Mouse (Mus musculus) right cerebral cortex, postnatal 36 days (tissue): ENCODE data around the gene Mea1.

Source experiments
- DNase-seq, 2 experiments: peaks; one replicate each; pipeline ENCODE4 v3.0.0; 2022; ENCODE audit warnings: low spot score in 2 of 2, mixed read lengths in 1 of 2

Gene Mea1

GRCm38 (mm10) chr17:46704887-46705835 lies 26.6 kb downstream of the Mea1 start, which contains the start of gene Ppp2r5d:
Gene Ppp2r5d, minus strand, starts transcription at chr17:46705111.
- DNase-seq, result peak; percentile 96 to 97

DNA sequence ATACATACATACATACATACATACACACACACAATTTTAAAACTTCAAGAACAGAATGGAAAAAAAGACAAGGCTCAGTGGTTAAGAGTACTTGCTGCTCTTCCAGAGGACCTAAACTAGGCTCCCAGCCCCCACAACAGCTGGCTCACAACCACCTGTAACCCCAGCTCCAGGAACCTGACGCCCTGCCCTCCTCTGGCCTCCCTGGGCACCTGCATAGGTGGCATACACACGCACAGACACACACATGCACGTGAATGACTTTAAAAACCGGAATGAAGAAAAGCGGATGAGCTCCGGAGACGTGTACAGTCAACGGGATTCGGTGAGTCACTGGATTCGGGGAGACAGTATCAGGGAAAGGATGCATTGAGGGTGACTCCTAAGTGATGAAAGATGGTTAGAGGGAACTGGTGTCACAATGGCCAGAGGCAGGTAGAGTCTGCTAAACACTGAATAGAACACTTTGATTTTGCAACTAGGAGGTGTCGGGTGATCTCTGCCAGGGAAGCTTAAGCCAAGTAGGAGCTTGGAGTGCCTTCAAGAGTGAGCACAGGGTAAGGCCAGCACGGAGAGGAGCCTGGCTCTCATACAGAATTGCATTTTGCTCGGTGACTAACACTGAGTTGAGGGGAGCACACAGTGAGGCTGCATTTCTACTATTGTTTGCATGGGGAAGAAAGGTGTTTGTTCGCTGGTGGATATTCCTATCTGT lies 27.9 kb downstream of the Mea1 start:
- DNase-seq, result no peak

DNA sequence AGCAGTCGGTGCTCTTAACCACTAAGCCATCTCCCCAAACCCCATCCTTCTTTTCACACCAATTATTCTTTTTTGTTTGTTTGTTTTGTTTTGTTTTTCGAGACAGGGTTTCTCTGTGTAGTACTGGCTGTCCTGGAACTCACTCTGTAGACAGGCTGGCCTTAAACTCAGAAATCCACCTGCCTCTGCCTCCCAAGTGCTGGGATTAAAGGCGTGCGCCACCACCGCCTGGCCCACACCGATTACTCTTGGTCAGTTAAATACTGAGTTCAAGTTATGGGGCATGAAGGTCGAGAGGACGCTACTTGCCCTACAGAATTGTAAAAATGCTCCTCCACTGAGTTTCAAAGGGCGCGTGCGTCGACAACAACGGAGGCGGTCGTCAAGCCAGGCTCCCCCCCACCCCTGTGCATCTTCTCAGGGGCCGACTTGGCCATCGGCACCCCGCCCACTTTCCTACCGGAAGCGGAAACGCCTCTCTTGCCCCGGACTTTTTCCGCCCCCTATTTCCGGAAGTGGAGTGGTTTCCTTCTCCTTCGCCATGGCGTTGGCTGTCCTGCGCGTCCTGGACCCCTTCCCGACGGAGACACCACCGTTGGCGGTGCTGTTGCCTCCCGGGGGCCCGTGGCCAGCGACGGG lies 32.5 kb downstream of the Mea1 start, which contains the start of gene Pex6:
Gene Pex6 (plus strand): TSS at position 505 of the 639 bp plus-strand sequence.
- DNase-seq, result peak; percentile 88 to 90

GRCm38 (mm10) chr17:46711612-46712271 lies 33.1 kb downstream of the Mea1 start:
- DNase-seq, result no peak

DNA sequence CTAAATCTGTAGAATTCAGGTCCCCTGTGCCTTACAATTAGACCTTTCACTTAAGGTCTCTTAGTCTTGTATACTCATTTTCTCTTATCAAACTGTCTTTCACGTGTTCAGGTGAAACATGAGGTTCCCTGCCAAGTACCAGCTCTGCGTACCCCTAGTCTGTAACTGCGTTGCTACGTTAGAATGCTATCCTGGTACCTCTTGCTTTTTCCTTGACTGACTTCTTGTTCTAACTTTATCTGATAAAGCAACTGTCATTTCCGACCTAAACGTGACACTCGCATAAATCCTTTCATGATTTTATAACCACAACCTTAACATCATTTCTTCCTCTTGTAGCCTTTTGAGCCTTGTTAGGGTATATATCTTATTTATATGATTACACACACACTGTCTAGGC lies 33.8 kb downstream of the Mea1 start:
- no peak for DNase-seq

- no peak for DNase-seq
Measured at GRCm38 (mm10) chr17:46713849-46714248, 35.3 kb downstream of the Mea1 start.

DNA sequence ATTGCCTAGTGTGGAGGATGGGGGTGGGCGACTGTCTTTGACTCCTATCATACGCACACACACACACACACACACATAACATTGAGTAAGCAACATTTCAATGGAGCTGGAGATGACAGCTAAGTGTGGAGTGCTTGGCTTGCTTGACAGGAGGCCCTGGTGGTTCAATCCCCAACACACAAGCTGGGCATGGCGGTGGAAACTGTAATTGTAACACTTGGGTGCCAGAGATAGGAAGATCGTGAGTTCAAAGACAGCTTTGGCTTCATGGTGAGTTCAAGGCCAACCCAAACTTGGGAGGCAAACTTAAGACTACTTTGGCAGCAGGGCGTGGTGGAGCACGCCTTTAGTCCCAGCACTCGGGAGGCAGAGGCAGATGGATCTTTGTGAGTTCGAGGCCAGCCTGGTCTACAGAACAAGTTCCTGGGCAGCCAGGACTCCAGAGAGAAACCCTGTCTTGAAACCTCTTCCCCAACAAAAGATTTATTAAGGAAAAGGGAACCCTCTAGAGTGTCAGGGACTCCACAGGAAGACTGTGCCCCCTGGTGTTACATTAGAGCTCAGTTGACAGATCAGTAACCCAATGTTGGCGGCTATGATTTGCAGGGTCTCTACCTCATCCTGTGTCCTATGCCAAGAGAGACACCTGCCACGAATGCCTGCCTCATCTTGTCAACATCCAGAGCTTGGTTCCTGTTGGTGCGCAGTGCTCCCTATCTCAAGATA lies 36.3 kb downstream of the Mea1 start:
- no peak for DNase-seq

DNA sequence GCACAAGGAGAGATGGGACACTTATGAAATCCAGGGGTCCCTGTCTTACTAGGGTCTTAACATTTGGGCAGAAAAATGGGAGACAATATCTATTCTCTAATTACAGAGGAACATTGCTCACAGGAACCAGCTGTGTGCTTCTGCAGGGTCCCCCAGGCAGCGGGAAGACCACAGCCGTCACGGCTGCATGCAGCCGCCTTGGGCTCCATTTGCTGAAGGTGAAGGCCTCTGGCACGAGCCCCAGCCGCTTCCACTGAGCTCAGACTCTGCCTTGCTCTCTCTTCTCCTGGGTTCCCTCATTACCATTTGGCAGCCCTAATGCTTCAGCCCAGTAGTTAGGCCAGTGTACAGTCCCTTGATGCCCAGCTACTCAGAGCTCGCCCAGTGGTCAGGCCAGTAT lies 42.5 kb downstream of the Mea1 start:
- DNase-seq, result no peak

DNA sequence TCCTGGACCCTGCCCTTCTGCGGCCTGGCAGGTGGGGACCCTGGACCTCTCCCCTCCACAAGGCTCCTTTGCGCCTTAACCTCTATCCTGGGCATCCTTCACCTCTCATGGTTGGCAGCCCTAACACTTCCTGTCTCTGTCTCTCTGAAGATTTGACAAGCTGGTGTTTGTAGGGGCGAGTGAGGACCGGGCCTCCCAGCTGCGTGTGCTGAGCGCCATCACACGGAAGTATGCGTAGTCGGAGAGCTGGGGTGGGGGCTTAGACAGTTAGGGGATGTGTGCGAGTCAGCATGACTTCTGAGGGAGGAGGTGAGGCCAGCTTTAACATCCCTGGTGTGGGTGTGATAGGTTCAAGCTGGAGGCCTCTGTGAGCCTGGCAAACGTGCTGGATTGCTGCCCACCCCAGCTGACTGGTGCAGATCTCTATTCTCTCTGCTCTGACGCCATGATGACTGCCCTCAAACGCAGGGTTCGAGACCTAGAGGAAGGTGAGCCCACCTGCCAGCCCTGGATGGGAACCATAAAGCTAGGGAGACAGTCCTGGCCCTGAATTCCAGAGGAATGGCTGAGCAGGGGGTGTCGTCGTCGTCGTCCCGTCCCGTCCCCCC lies 46.0 kb downstream of the Mea1 start:
- no peak for DNase-seq

- DNase-seq, result no peak
Measured at GRCm38 (mm10) chr17:46725273-46725672, 46.7 kb downstream of the Mea1 start.

GRCm38 (mm10) chr17:46725731-46726645 lies 47.4 kb downstream of the Mea1 start:
- no peak for DNase-seq

DNA sequence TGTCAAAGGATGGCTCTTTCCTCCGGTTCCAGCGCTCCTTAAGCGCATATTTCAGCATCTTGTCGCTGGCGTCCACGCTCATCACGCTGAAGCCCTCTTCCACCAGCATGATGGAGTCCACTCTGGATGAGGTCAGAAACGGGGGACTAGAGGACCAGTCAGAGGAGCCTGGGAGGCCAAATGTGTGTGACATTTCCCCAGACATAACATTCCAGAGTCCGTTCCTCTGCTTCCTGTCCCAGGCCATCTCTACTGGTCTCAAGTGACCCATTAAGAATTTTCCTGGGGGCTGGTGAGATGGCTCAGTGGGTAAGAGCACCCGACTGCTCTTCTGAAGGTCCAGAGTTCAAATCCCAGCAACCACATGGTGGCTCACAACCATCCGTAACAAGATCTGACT lies 48.7 kb downstream of the Mea1 start:
- DNase-seq, result no peak

- DNase-seq, result no peak
Measured at GRCm38 (mm10) chr17:46728021-46728420, 49.4 kb downstream of the Mea1 start.

- no peak for DNase-seq
Measured at GRCm38 (mm10) chr17:46728496-46728895, 49.9 kb downstream of the Mea1 start.

GRCm38 (mm10) chr17:46728904-46729318 lies 50.3 kb downstream of the Mea1 start, which contains the start of gene Gnmt:
Gene Gnmt, minus strand, starts transcription at chr17:46729168.
- no peak for DNase-seq
